Mouse (Mus musculus): ENCODE results near the gene Vmn2r53. TPM values are rescaled to one million over a fixed set of nuclear protein-coding genes. Genes with fewer than 3 reads are reported as not detected.
"Not testable (repeated sequence)": the region's sequence is repeated elsewhere in the genome, so short reads cannot be mapped to it uniquely, and the experiment has no call there.

Gene Vmn2r53
- total RNA-seq (2014; rRNA removed) (under 0.01 TPM in 1 of 2 replicates, not detected in the other), polyA plus RNA-seq (2015; fragmentation: Nextera tagmentation; extraction: Ambion mirVana) (0.03 TPM in 1 of 2 replicates, not detected in the other)

DNA sequence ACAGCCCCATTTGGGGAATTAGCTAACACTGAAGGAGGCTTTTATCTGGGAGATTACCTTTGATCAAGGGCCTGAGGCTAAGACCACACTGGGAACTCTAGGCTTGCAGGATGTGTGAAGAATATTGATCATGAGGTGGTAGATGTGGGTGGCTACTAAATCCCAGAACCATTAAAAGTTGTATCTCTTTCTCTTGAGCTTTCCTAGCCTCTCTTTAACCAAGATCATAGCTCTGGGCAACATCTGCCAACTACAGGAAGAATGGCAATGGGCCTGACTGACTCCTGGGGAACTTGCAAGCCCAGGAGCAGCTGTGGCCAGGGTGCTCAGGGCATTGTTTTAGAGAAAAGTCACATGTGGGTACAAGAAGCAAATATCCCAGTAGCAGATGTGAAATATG is at the start of gene Vmn2r53:
Vmn2r53 (minus strand) TSS at position 101 of the 400 bp plus-strand sequence.
- H3K4me1 ChIP-seq (ENCODE audit: insufficient read depth), result no peaks in the 10 kb centered on the region
- no peak within 1 kb of the TSS for H3K4me2 ChIP-seq (ENCODE audit: low read depth)
- H3K27ac ChIP-seq (ENCODE audit: low read depth, low read length), result no peak within 1 kb of the TSS
- H3K27me3 ChIP-seq (ENCODE audit: insufficient read depth, low read length), result no peaks in the 10 kb centered on the region
- DNase-seq (no peak), ATAC-seq (no peak)
- peaks cover 8% of the 10 kb centered on the region; the same call in 1 of the 2 replicates for H3K9me3 ChIP-seq (ENCODE audit: low read length)
- TF ChIP-seq CTCF (IDR thresholded peaks at IDR 0.05; ENCODE audit: low read depth), result no peak
- no peaks in the 10 kb centered on the region for H3K36me3 ChIP-seq (ENCODE audit: insufficient read depth)
- H3K9ac ChIP-seq, result no peak within 1 kb of the TSS
- H3K4me3 ChIP-seq (ENCODE audit: low read depth, low read length), result no peak within 1 kb of the TSS

DNA sequence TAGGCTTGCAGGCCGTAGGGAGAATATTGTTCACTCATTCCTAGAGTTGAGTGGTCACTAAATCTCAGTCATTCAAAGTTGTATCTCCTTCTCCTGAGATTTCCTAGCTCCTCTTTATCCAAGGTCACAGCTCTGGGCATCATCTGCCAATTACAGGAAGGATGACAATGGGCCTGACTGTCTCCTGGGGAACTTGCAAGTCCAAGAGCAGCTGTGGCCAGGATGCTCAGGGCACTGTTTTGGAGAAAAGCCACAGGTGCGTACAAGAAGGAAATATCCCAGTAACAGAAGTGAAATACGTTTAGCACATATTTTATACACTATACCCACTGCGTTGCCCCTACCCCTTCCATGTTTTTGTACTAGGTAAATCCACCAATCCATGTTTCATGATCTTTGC is 31.6 kb upstream of the Vmn2r53 start, which contains the start of gene Vmn2r54:
Vmn2r54 (minus strand) TSS at position 101 of the 400 bp plus-strand sequence.
- H3K36me3 ChIP-seq (ENCODE audit: insufficient read depth); DNase-seq; H3K4me2 ChIP-seq (ENCODE audit: low read depth); H3K9ac ChIP-seq; H3K27me3 ChIP-seq (ENCODE audit: insufficient read depth, low read length); H3K4me1 ChIP-seq (ENCODE audit: insufficient read depth); H3K27ac ChIP-seq (ENCODE audit: low read depth, low read length); ATAC-seq; H3K9me3 ChIP-seq (ENCODE audit: low read length); H3K4me3 ChIP-seq (ENCODE audit: low read depth, low read length): not testable (repeated sequence)
- 80% methylated on average over 3 of the region's 4 CpGs for WGBS

Other genes starting within 250 kb of the Vmn2r53 start
- gene Vmn1r84, start 239.5 kb downstream of the Vmn2r53 start, total RNA-seq (2014; rRNA removed), result not detected in 2 replicates
- not detected in 2 replicates for gene Vmn1r84, start 239.5 kb downstream of the Vmn2r53 start, polyA plus RNA-seq (2015; fragmentation: Nextera tagmentation; extraction: Ambion mirVana)
- gene Zfp551, start 186.0 kb downstream of the Vmn2r53 start, total RNA-seq (2014; rRNA removed), result 8.9 and 10.3 TPM in 2 replicates
- gene Zfp551, start 186.0 kb downstream of the Vmn2r53 start, polyA plus RNA-seq (2015; fragmentation: Nextera tagmentation; extraction: Ambion mirVana), result 7.7 and 9.5 TPM in 2 replicates
- gene Zfp606, start 130.5 kb downstream of the Vmn2r53 start, total RNA-seq (2014; rRNA removed), result 35.2 and 45.2 TPM in 2 replicates
- 18.4 and 20.1 TPM in 2 replicates for gene Zfp606, start 130.5 kb downstream of the Vmn2r53 start, polyA plus RNA-seq (2015; fragmentation: Nextera tagmentation; extraction: Ambion mirVana)
- gene 2900092C05Rik, start 96.3 kb downstream of the Vmn2r53 start, total RNA-seq (2014; rRNA removed), result not detected in 2 replicates
- gene 2900092C05Rik, start 96.3 kb downstream of the Vmn2r53 start, polyA plus RNA-seq (2015; fragmentation: Nextera tagmentation; extraction: Ambion mirVana), result not detected in 2 replicates
- gene Vmn2r54, start 31.5 kb upstream of the Vmn2r53 start, total RNA-seq (2014; rRNA removed), result not detected in 2 replicates
- gene Vmn2r54, start 31.5 kb upstream of the Vmn2r53 start, polyA plus RNA-seq (2015; fragmentation: Nextera tagmentation; extraction: Ambion mirVana), result not detected in 2 replicates
- gene Vmn2r55, start 76.2 kb upstream of the Vmn2r53 start, total RNA-seq (2014; rRNA removed), result not detected in 2 replicates
- not detected in 2 replicates for gene Vmn2r55, start 76.2 kb upstream of the Vmn2r53 start, polyA plus RNA-seq (2015; fragmentation: Nextera tagmentation; extraction: Ambion mirVana)
- 0.10 and 0.15 TPM in 2 replicates for gene Vmn2r56, start 126.2 kb upstream of the Vmn2r53 start, total RNA-seq (2014; rRNA removed)
- 0.02 TPM in 1 of 2 replicates, not detected in the other for gene Vmn2r56, start 126.2 kb upstream of the Vmn2r53 start, polyA plus RNA-seq (2015; fragmentation: Nextera tagmentation; extraction: Ambion mirVana)
- gene Zscan18, start 194.8 kb upstream of the Vmn2r53 start, total RNA-seq (2014; rRNA removed), result 28.4 and 36.7 TPM in 2 replicates
- gene Zscan18, start 194.8 kb upstream of the Vmn2r53 start, polyA plus RNA-seq (2015; fragmentation: Nextera tagmentation; extraction: Ambion mirVana), result 13.3 and 17.8 TPM in 2 replicates
- gene Zfp329, start 210.1 kb upstream of the Vmn2r53 start, total RNA-seq (2014; rRNA removed), result 20.6 and 26.6 TPM in 2 replicates
- 8.1 and 14.2 TPM in 2 replicates for gene Zfp329, start 210.1 kb upstream of the Vmn2r53 start, polyA plus RNA-seq (2015; fragmentation: Nextera tagmentation; extraction: Ambion mirVana)
- 34.9 and 43.2 TPM in 2 replicates for gene Zfp110, start 226.0 kb upstream of the Vmn2r53 start, total RNA-seq (2014; rRNA removed)
- 15.4 and 18.5 TPM in 2 replicates for gene Zfp110, start 226.0 kb upstream of the Vmn2r53 start, polyA plus RNA-seq (2015; fragmentation: Nextera tagmentation; extraction: Ambion mirVana)

Measured in forebrain, postnatal 0 days (tissue).